Mouse (Mus musculus): ENCODE data around the gene Zscan29. TPM values are rescaled to one million over a fixed set of nuclear protein-coding genes. Genes with fewer than 3 reads are reported as not detected.

Gene Zscan29
- polyA plus RNA-seq (2015; fragmentation: Nextera tagmentation; extraction: Ambion mirVana), result 3.9 and 4.4 TPM in 2 replicates

GRCm38 (mm10) chr2:121170980-121171742 lies at the start of gene Zscan29:
Zscan29 (minus strand) TSS chr2:121171125.
- Histone ChIP-seq H3K36me3 (replicated peaks; ENCODE audit: insufficient read depth, low read length) (peaks cover 27% of the 10 kb centered on the region), H3K27ac (ENCODE audit: low read depth) (peak within 1 kb of the TSS; percentile 89), H3K9ac (replicated peaks) (peak within 1 kb of the TSS; percentile 92), H3K27me3 (ENCODE audit: insufficient read depth, low read length) (no peaks in the 10 kb centered on the region), H3K9me3 (ENCODE audit: low read length) (no peaks in the 10 kb centered on the region), H3K4me2 (ENCODE audit: low read depth, low read length) (peak within 1 kb of the TSS; percentile 88), H3K4me1 (ENCODE audit: insufficient read depth) (peaks cover 15% of the 10 kb centered on the region), H3K4me3 (ENCODE audit: low read depth, low read length) (peak within 1 kb of the TSS; percentile 97)
- DNase-seq, result peak; percentile 94
- peak; percentile 98 for ATAC-seq
- no peak for TF ChIP-seq EP300 (IDR thresholded peaks at IDR 0.05; ENCODE audit: low read depth)
- peak; percentile 42 for TF ChIP-seq CTCF (IDR thresholded peaks at IDR 0.05; ENCODE audit: low read depth)
- WGBS (ENCODE audit: insufficient replicate concordance), result 1% methylated on average over 59 of the region's 66 CpGs

GRCm38 (mm10) chr2:121219994-121220393 lies 49.1 kb upstream of the Zscan29 start:
- Histone ChIP-seq H3K4me3 (ENCODE audit: low read depth, low read length) (no peak overlapping the region), H3K4me1 (ENCODE audit: insufficient read depth) (no peaks in the 10 kb centered on the region), H3K4me2 (ENCODE audit: low read depth, low read length) (no peak overlapping the region), H3K36me3 (replicated peaks; ENCODE audit: insufficient read depth, low read length) (peaks cover 23% of the 10 kb centered on the region), H3K9ac (replicated peaks) (no peak overlapping the region), H3K9me3 (ENCODE audit: low read length) (no peaks in the 10 kb centered on the region), H3K27ac (ENCODE audit: low read depth) (no peak overlapping the region), H3K27me3 (ENCODE audit: insufficient read depth, low read length) (no peaks in the 10 kb centered on the region)
- TF ChIP-seq CTCF (IDR thresholded peaks at IDR 0.05; ENCODE audit: low read depth) (no peak), EP300 (IDR thresholded peaks at IDR 0.05; ENCODE audit: low read depth) (no peak)
- DNase-seq (no peak), ATAC-seq (no peak)

- Histone ChIP-seq H3K9me3 (ENCODE audit: low read length) (no peaks in the 10 kb centered on the region), H3K9ac (replicated peaks) (no peak overlapping the region), H3K4me3 (ENCODE audit: low read depth, low read length) (no peak overlapping the region), H3K4me2 (ENCODE audit: low read depth, low read length) (no peak overlapping the region), H3K27ac (ENCODE audit: low read depth) (no peak overlapping the region), H3K4me1 (ENCODE audit: insufficient read depth) (no peaks in the 10 kb centered on the region), H3K27me3 (ENCODE audit: insufficient read depth, low read length) (no peaks in the 10 kb centered on the region), H3K36me3 (replicated peaks; ENCODE audit: insufficient read depth, low read length) (peaks cover 28% of the 10 kb centered on the region)
- DNase-seq, result no peak
- TF ChIP-seq CTCF (IDR thresholded peaks at IDR 0.05; ENCODE audit: low read depth), result no peak
- no peak for TF ChIP-seq EP300 (IDR thresholded peaks at IDR 0.05; ENCODE audit: low read depth)
- no peak for ATAC-seq
These were observed 48.3 kb upstream of the Zscan29 start for GRCm38 (mm10) chr2:121219177-121219576.

GRCm38 (mm10) chr2:121214491-121214890 lies 43.6 kb upstream of the Zscan29 start:
- H3K4me2 ChIP-seq (ENCODE audit: low read depth, low read length), result no peak overlapping the region
- 74% methylated on average over 3 of the region's 3 CpGs for WGBS (ENCODE audit: insufficient replicate concordance)

DNA sequence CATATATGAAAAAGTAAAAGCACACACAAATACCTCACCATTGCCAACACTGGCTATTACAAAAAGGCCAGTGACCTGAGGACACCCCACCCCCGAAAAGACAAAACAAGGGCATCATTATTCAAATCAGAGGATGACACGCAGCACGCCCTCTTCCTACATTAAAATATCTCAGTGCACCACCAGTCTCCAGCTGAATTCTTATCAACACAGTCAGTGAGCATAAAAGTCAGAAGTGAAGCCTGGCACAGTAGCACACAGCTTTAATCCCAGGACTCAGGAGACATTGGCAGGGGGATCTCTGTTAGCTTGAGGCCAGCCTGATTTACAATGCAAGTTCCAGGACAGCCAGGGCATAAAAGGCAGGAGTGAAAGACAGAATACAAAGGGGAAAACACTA lies 35.6 kb upstream of the Zscan29 start:
- Histone ChIP-seq H3K9me3 (ENCODE audit: low read length) (no peaks in the 10 kb centered on the region), H3K4me2 (ENCODE audit: low read depth, low read length) (no peak overlapping the region), H3K36me3 (replicated peaks; ENCODE audit: insufficient read depth, low read length) (peaks cover 64% of the 10 kb centered on the region), H3K27ac (ENCODE audit: low read depth) (no peak overlapping the region), H3K4me3 (ENCODE audit: low read depth, low read length) (no peak overlapping the region), H3K9ac (replicated peaks) (no peak overlapping the region), H3K4me1 (ENCODE audit: insufficient read depth) (no peaks in the 10 kb centered on the region), H3K27me3 (ENCODE audit: insufficient read depth, low read length) (no peaks in the 10 kb centered on the region)
- ATAC-seq (no peak), DNase-seq (no peak)
- TF ChIP-seq EP300 (IDR thresholded peaks at IDR 0.05; ENCODE audit: low read depth) (no peak), CTCF (IDR thresholded peaks at IDR 0.05; ENCODE audit: low read depth) (no peak)
- WGBS (ENCODE audit: insufficient replicate concordance), result 71% methylated on average over 3 of the region's 3 CpGs

More at GRCm38 (mm10) chr2:121214491-121214890, 43.6 kb upstream of the Zscan29 start:
- no peaks in the 10 kb centered on the region for H3K4me1 ChIP-seq (ENCODE audit: insufficient read depth)
- no peaks in the 10 kb centered on the region for H3K27me3 ChIP-seq (ENCODE audit: insufficient read depth, low read length)
- H3K9ac ChIP-seq (replicated peaks), result no peak overlapping the region
- DNase-seq (no peak), ATAC-seq (no peak)
- no peaks in the 10 kb centered on the region for H3K9me3 ChIP-seq (ENCODE audit: low read length)
- no peak overlapping the region for H3K27ac ChIP-seq (ENCODE audit: low read depth)
- no peak overlapping the region for H3K4me3 ChIP-seq (ENCODE audit: low read depth, low read length)
- H3K36me3 ChIP-seq (replicated peaks; ENCODE audit: insufficient read depth, low read length), result peaks cover 39% of the 10 kb centered on the region
- TF ChIP-seq CTCF (IDR thresholded peaks at IDR 0.05; ENCODE audit: low read depth) (no peak), EP300 (IDR thresholded peaks at IDR 0.05; ENCODE audit: low read depth) (no peak)

- Histone ChIP-seq H3K4me2 (ENCODE audit: low read depth, low read length) (no peak overlapping the region), H3K36me3 (replicated peaks; ENCODE audit: insufficient read depth, low read length) (peaks cover 63% of the 10 kb centered on the region), H3K27me3 (ENCODE audit: insufficient read depth, low read length) (no peaks in the 10 kb centered on the region), H3K4me1 (ENCODE audit: insufficient read depth) (no peaks in the 10 kb centered on the region), H3K4me3 (ENCODE audit: low read depth, low read length) (no peak overlapping the region), H3K9ac (replicated peaks) (no peak overlapping the region), H3K27ac (ENCODE audit: low read depth) (no peak overlapping the region), H3K9me3 (ENCODE audit: low read length) (no peaks in the 10 kb centered on the region)
- ATAC-seq, result no peak
- 93% methylated on average over 17 of the region's 17 CpGs for WGBS (ENCODE audit: insufficient replicate concordance)
- DNase-seq, result no peak
- TF ChIP-seq EP300 (IDR thresholded peaks at IDR 0.05; ENCODE audit: low read depth), result no peak
- no peak for TF ChIP-seq CTCF (IDR thresholded peaks at IDR 0.05; ENCODE audit: low read depth)
These were observed 33.4 kb upstream of the Zscan29 start for GRCm38 (mm10) chr2:121204276-121204675.

Measured in liver, postnatal 0 days (tissue).